Mouse (Mus musculus): Measurements from ENCODE around the gene Abcb8. TPM values are rescaled to one million over a fixed set of nuclear protein-coding genes. Genes with fewer than 3 reads are reported as not detected.

Gene Abcb8
- polyA plus RNA-seq, 1 experiment from 2014 or later = 38.9 TPM

DNA sequence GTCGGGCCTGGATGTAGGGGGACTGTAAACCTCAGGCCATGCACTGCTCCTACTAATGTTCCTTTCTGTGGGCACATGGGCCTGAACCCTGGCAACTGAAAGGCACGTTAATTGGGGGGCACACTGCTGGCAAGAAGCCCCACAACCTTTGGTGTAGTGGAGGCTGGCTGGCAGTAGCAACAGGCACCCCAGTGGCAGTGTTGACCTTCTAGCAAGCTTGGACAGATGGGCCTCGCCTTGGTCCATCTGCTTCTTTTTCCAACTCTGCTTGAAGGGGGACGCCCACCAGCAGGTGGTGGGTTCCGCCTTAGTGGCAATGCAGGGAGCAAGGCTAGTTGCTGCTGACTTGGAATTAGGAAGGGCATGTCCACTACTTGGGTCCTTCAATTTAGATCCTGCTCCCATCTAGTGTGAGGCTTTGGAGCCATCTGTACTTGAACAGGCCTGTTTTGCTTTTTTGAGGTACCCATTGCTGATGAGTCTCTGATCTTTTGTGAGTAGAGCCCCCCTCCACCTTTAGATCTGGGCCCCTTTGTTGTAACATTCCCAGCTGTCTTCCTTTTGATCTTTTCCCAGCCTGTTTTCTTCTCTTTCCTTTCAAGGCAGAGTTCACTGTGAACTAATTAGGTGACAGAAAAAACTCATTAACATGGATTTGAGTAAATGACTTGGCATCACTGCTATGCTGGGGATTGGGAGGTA is 60.0 kb downstream of the Abcb8 start:
- Histone ChIP-seq H3K4me2 (peak overlapping the region; percentile 91), H3K27me3 (no peaks in the 10 kb centered on the region), H3K9ac (peak overlapping the region; percentile 96), H3K36me3 (peaks cover 8% of the 10 kb centered on the region; the same call in 1 of the 2 replicates), H3K4me3 (peak overlapping the region; percentile 81), H3K4me1 (peaks cover 45% of the 10 kb centered on the region), H3K9me3 (no peaks in the 10 kb centered on the region), H3K27ac (peak overlapping the region; percentile 92)
- ATAC-seq (ENCODE audit: insufficient number of reproducible peaks, low FRiP score, low TSS enrichment, low read depth) = no peak
- WGBS = 4% methylated on average over 5 of the region's 5 CpGs

DNA sequence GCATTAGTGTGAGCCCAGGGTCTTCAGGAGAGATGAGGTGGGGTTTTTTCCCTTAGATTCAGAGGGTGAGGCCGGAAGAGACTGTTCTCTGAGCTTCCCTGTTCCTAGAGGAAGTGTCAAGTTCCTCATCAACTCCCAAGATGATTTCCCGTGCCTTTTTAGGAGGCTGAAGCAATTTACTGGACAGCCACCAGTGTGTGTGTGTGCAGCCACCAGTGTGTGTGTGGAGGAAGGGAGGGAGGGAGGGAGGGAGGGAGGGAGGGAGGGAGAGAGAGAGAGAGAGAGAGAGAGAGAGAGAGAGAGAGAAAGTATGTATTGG is 60.5 kb downstream of the Abcb8 start:
- H3K27ac ChIP-seq = no peak overlapping the region
- no peak for ATAC-seq (ENCODE audit: insufficient number of reproducible peaks, low FRiP score, low TSS enrichment, low read depth)

DNA sequence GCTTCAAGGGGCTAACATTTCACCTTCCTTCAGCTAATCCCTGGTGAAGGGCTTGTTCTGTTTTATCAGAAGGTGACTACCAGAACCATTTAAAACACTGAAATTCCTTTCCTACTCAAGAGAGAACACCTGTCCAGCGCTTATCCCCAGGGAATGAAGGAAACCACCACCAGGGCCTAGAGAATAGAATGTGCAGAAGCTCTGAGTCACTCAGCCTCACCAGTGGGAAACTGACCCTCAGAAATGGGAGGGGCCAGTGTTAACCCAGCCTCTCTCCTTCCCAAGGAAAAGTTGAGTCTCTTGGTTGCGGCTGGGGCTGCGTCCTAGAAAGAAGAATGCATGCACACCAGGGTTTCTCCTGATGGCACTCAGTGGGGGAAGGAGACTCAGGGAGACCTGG is 61.6 kb downstream of the Abcb8 start:
- ATAC-seq (ENCODE audit: insufficient number of reproducible peaks, low FRiP score, low TSS enrichment, low read depth) = no peak
- no peak overlapping the region for H3K4me3 ChIP-seq
- H3K27me3 ChIP-seq = no peaks in the 10 kb centered on the region
- no peaks in the 10 kb centered on the region for H3K9me3 ChIP-seq
- H3K4me1 ChIP-seq = peaks cover 47% of the 10 kb centered on the region
- H3K9ac ChIP-seq = no peak overlapping the region
- peaks cover 8% of the 10 kb centered on the region; the same call in 1 of the 2 replicates for H3K36me3 ChIP-seq
- 73% methylated on average over 3 of the region's 3 CpGs for WGBS
- H3K4me2 ChIP-seq = no peak overlapping the region
- H3K27ac ChIP-seq = 0 out of 2 replicates have a peak overlapping the region, but pooled peaks have one; percentile 24

More for the DNA sequence above, 60.5 kb downstream of the Abcb8 start:
- peak overlapping the region; percentile 81; the same call in 1 of the 2 replicates for H3K4me3 ChIP-seq
- 10% methylated on average over 2 of the region's 2 CpGs for WGBS
- no peaks in the 10 kb centered on the region for H3K27me3 ChIP-seq
- no peaks in the 10 kb centered on the region for H3K9me3 ChIP-seq
- 0 out of 2 replicates have a peak overlapping the region, but pooled peaks have one; percentile 96 for H3K9ac ChIP-seq
- peak overlapping the region; percentile 91 for H3K4me2 ChIP-seq
- H3K4me1 ChIP-seq = peaks cover 45% of the 10 kb centered on the region
- H3K36me3 ChIP-seq = peaks cover 8% of the 10 kb centered on the region; the same call in 1 of the 2 replicates

- H3K36me3 ChIP-seq = peaks cover 8% of the 10 kb centered on the region; the same call in 1 of the 2 replicates
- H3K4me2 ChIP-seq = no peak overlapping the region
- no peaks in the 10 kb centered on the region for H3K27me3 ChIP-seq
- peaks cover 47% of the 10 kb centered on the region for H3K4me1 ChIP-seq
- no peak for ATAC-seq (ENCODE audit: insufficient number of reproducible peaks, low FRiP score, low TSS enrichment, low read depth)
- H3K4me3 ChIP-seq = no peak overlapping the region
- 75% methylated on average over 7 of the region's 7 CpGs for WGBS
- no peaks in the 10 kb centered on the region for H3K9me3 ChIP-seq
- no peak overlapping the region for H3K9ac ChIP-seq
- H3K27ac ChIP-seq = 0 out of 2 replicates have a peak overlapping the region, but pooled peaks have one; percentile 24
Measured at GRCm38 (mm10) chr5:24455613-24456012, 62.1 kb downstream of the Abcb8 start.

Other genes with a start within 250 kb of the Abcb8 start
- 11.5 and 12.5 TPM in 2 replicates for gene Nupl2, start 228.7 kb upstream of the Abcb8 start, polyA plus RNA-seq (2015; fragmentation: Nextera tagmentation; extraction: Ambion mirVana)
- gene Kcnh2, start 42.1 kb upstream of the Abcb8 start, polyA plus RNA-seq (2015; fragmentation: Nextera tagmentation; extraction: Ambion mirVana) = 3.5 and 4.9 TPM in 2 replicates
- 7.5 and 8.0 TPM in 2 replicates for gene Nos3, start 28.9 kb upstream of the Abcb8 start, polyA plus RNA-seq (2015; fragmentation: Nextera tagmentation; extraction: Ambion mirVana)
- 2.0 and 2.8 TPM in 2 replicates for gene Atg9b, start 1.5 kb upstream of the Abcb8 start, polyA plus RNA-seq (2015; fragmentation: Nextera tagmentation; extraction: Ambion mirVana)
- gene Asic3, start 19.7 kb downstream of the Abcb8 start, polyA plus RNA-seq (2015; fragmentation: Nextera tagmentation; extraction: Ambion mirVana) = 0.24 and 0.73 TPM in 2 replicates
- 48.6 and 54.9 TPM in 2 replicates for gene Cdk5, start 29.9 kb downstream of the Abcb8 start, polyA plus RNA-seq (2015; fragmentation: Nextera tagmentation; extraction: Ambion mirVana)
- 36.7 and 40.0 TPM in 2 replicates for gene Slc4a2, start 30.2 kb downstream of the Abcb8 start, polyA plus RNA-seq (2015; fragmentation: Nextera tagmentation; extraction: Ambion mirVana)
- 108 and 130 TPM in 2 replicates for gene Fastk, start 51.6 kb downstream of the Abcb8 start, polyA plus RNA-seq (2015; fragmentation: Nextera tagmentation; extraction: Ambion mirVana)
- gene Tmub1, start 54.2 kb downstream of the Abcb8 start, polyA plus RNA-seq (2015; fragmentation: Nextera tagmentation; extraction: Ambion mirVana) = 21.3 and 23.9 TPM in 2 replicates
- gene Agap3, start 58.5 kb downstream of the Abcb8 start, polyA plus RNA-seq (2015; fragmentation: Nextera tagmentation; extraction: Ambion mirVana) = 32.4 and 34.1 TPM in 2 replicates
- gene Gbx1, start 133.5 kb downstream of the Abcb8 start, polyA plus RNA-seq (2015; fragmentation: Nextera tagmentation; extraction: Ambion mirVana) = 0.06 and 0.10 TPM in 2 replicates
- 0.99 and 1.8 TPM in 2 replicates for gene Asb10, start 147.3 kb downstream of the Abcb8 start, polyA plus RNA-seq (2015; fragmentation: Nextera tagmentation; extraction: Ambion mirVana)
- 0.14 and 0.26 TPM in 2 replicates for gene 4931409K22Rik, start 163.1 kb downstream of the Abcb8 start, polyA plus RNA-seq (2015; fragmentation: Nextera tagmentation; extraction: Ambion mirVana)
- 97.2 and 98.2 TPM in 2 replicates for gene Abcf2, start 183.8 kb downstream of the Abcb8 start, polyA plus RNA-seq (2015; fragmentation: Nextera tagmentation; extraction: Ambion mirVana)
- 37.7 and 39.5 TPM in 2 replicates for gene Chpf2, start 193.1 kb downstream of the Abcb8 start, polyA plus RNA-seq (2015; fragmentation: Nextera tagmentation; extraction: Ambion mirVana)
- gene Smarcd3, start 230.7 kb downstream of the Abcb8 start, polyA plus RNA-seq (2015; fragmentation: Nextera tagmentation; extraction: Ambion mirVana) = 32.4 and 37.2 TPM in 2 replicates

Data from limb, embryonic 15.5 days (tissue).